Mouse (Mus musculus) hindbrain, postnatal 0 days (tissue): Measurements from ENCODE around the gene Prkn. TPM values are rescaled to one million over a fixed set of nuclear protein-coding genes. Genes with fewer than 3 reads are reported as not detected.
A peak's percentile ranks its signal among the peaks of the same experiment; 100 is the strongest.

Source experiments
- ATAC-seq: fragments of 200-750 bp; cut with Nextera tagmentation; 2 replicates; pipeline ENCODE4 v1.8.0; 2017; ENCODE audit warnings: mild to moderate bottlenecking, moderate TSS enrichment, moderate library complexity
- DNase-seq: peaks from one replicate; pipeline ENCODE4 v3.0.0-alpha.2; 2015; ENCODE audit warnings: low spot score
- H3K27ac ChIP-seq: fragments of 300-500 bp; sonication (generic); 2 replicates; pipeline ENCODE4 v1.5.1; 2014; ENCODE audit warnings: mild to moderate bottlenecking
- H3K27me3 ChIP-seq: fragments of 300-500 bp; sonication (generic); 2 replicates; pipeline ENCODE4 v1.6.1; 2014; ENCODE audit warnings: low read length, mixed read lengths; ENCODE audit not compliant: insufficient read depth
- H3K36me3 ChIP-seq: fragments of 300-500 bp; sonication (generic); 2 replicates; pipeline ENCODE4 v1.6.1; 2014; ENCODE audit warnings: low read length, mixed read lengths; ENCODE audit not compliant: insufficient read depth
- H3K4me1 ChIP-seq: fragments of 300-500 bp; sonication (generic); 2 replicates; pipeline ENCODE4 v1.6.1; 2014; ENCODE audit warnings: antibody characterized with exemption, low read length, mixed read lengths; ENCODE audit not compliant: insufficient read depth
- H3K4me2 ChIP-seq: fragments of 300-500 bp; sonication (generic); 2 replicates; pipeline ENCODE4 v1.6.1; 2014; ENCODE audit warnings: low read depth, mild to moderate bottlenecking, low read length, moderate library complexity, mixed read lengths
- H3K4me3 ChIP-seq: fragments of 300-500 bp; sonication (generic); 2 replicates; pipeline ENCODE4 v1.5.1; 2014; ENCODE audit warnings: low read length
- H3K9ac ChIP-seq: fragments of 300-500 bp; sonication (generic); replicated peaks from 2 replicates; pipeline ENCODE4 v1.6.1; 2014; ENCODE audit warnings: mild to moderate bottlenecking, low read length, moderate library complexity, mixed read lengths
- H3K9me3 ChIP-seq: fragments of 300-500 bp; sonication (generic); 2 replicates; pipeline ENCODE4 v1.6.1; 2016; ENCODE audit warnings: low read length, mixed read lengths
- CTCF ChIP-seq: IDR thresholded peaks from 2 replicates; pipeline ENCODE4 v1.5.1; 2016; ENCODE audit warnings: antibody characterized with exemption, control low read depth, low read depth
- WGBS: fragments of 180-500 bp; shearing (Covaris S2); extraction: QIAGEN DNeasy Blood & Tissue Kit; methylation state at CpG from one replicate; pipeline ENCODE4 v1.1.7; 2014; 5-methylcytosine and 5-hydroxymethylcytosine counted together
- polyA plus RNA-seq: library from polyadenylated mRNA; unstranded; fragments of >200 nt; fragmentation: Nextera tagmentation; extraction: Ambion mirVana; gene quantifications from 2 replicates; pipeline ENCODE4 v1.2.1, GENCODE M21; 2015
- total RNA-seq: library from RNA; depleted of rRNA; stranded (reverse); fragments of >200 nt; gene quantifications from 2 replicates; pipeline ENCODE4 v1.2.3, GENCODE M21; 2014

The Prkn gene
- total and polyA plus RNA-seq, 2 experiments from 2014 or later = 9.3 to 10.7 TPM

GRCm38 (mm10) chr17:11070996-11071395, 230.8 kb downstream of the Prkn start:
- no peak for ATAC-seq
- no peaks in the 10 kb centered on the region for H3K36me3 ChIP-seq
- no peak for TF ChIP-seq CTCF
- no peak overlapping the region for H3K4me3 ChIP-seq
- no peak overlapping the region for H3K27ac ChIP-seq
- no peak overlapping the region for H3K9ac ChIP-seq
- H3K27me3 ChIP-seq = no peaks in the 10 kb centered on the region
- H3K9me3 ChIP-seq = no peaks in the 10 kb centered on the region
- no peak for DNase-seq
- H3K4me2 ChIP-seq = no peak overlapping the region
- peaks cover 19% of the 10 kb centered on the region; the same call in 1 of the 2 replicates for H3K4me1 ChIP-seq

GRCm38 (mm10) chr17:11076319-11076903, 236.2 kb downstream of the Prkn start:
- peak; percentile 72; the same call in 1 of the 2 replicates for ATAC-seq
- no peak for TF ChIP-seq CTCF
- Histone ChIP-seq H3K4me2 (no peak overlapping the region), H3K27me3 (no peaks in the 10 kb centered on the region), H3K4me1 (peaks cover 8% of the 10 kb centered on the region; the same call in 1 of the 2 replicates), H3K9ac (no peak overlapping the region), H3K36me3 (no peaks in the 10 kb centered on the region), H3K4me3 (no peak overlapping the region), H3K9me3 (no peaks in the 10 kb centered on the region), H3K27ac (no peak overlapping the region)
- 25% methylated on average over 6 of the region's 6 CpGs for WGBS
- DNase-seq = peak; percentile 86

- 0 out of 2 replicates have a peak, but pooled peaks cover 4% of the 10 kb centered on the region for H3K4me1 ChIP-seq
- no peaks in the 10 kb centered on the region for H3K36me3 ChIP-seq
- H3K4me2 ChIP-seq = no peak overlapping the region
- no peak overlapping the region for H3K27ac ChIP-seq
- 55% methylated on average over 1 of the region's 1 CpGs for WGBS
- DNase-seq (no peak), ATAC-seq (no peak)
- no peak overlapping the region for H3K4me3 ChIP-seq
- H3K9ac ChIP-seq = no peak overlapping the region
- H3K9me3 ChIP-seq = no peaks in the 10 kb centered on the region
- TF ChIP-seq CTCF = no peak
- no peaks in the 10 kb centered on the region for H3K27me3 ChIP-seq
These were observed 246.3 kb downstream of the Prkn start for GRCm38 (mm10) chr17:11086492-11086891.

- 74% methylated on average over 5 of the region's 5 CpGs for WGBS
These were observed 246.9 kb downstream of the Prkn start for GRCm38 (mm10) chr17:11087088-11087487.

GRCm38 (mm10) chr17:11087823-11088222, 247.6 kb downstream of the Prkn start:
- no peaks in the 10 kb centered on the region for H3K36me3 ChIP-seq

More at GRCm38 (mm10) chr17:11087088-11087487, 246.9 kb downstream of the Prkn start:
- no peak overlapping the region for H3K4me3 ChIP-seq
- H3K27ac ChIP-seq = no peak overlapping the region
- no peaks in the 10 kb centered on the region for H3K27me3 ChIP-seq
- no peaks in the 10 kb centered on the region for H3K9me3 ChIP-seq
- H3K4me1 ChIP-seq = 0 out of 2 replicates have a peak, but pooled peaks cover 4% of the 10 kb centered on the region
- H3K4me2 ChIP-seq = no peak overlapping the region
- no peak for DNase-seq
- no peaks in the 10 kb centered on the region for H3K36me3 ChIP-seq
- no peak overlapping the region for H3K9ac ChIP-seq
- no peak for ATAC-seq
- no peak for TF ChIP-seq CTCF

GRCm38 (mm10) chr17:11089361-11089760, 249.2 kb downstream of the Prkn start:
- no peak overlapping the region for H3K27ac ChIP-seq
- H3K36me3 ChIP-seq = no peaks in the 10 kb centered on the region
- H3K9ac ChIP-seq = no peak overlapping the region
- H3K9me3 ChIP-seq = no peaks in the 10 kb centered on the region
- WGBS = 83% methylated on average over 6 of the region's 6 CpGs
- 0 out of 2 replicates have a peak, but pooled peaks cover 4% of the 10 kb centered on the region for H3K4me1 ChIP-seq
- ATAC-seq = no peak
- no peak for TF ChIP-seq CTCF
- no peak for DNase-seq
- no peaks in the 10 kb centered on the region for H3K27me3 ChIP-seq
- H3K4me2 ChIP-seq = no peak overlapping the region
- no peak overlapping the region for H3K4me3 ChIP-seq

More at GRCm38 (mm10) chr17:11087823-11088222, 247.6 kb downstream of the Prkn start:
- ATAC-seq (no peak), DNase-seq (peak; percentile 39)
- no peaks in the 10 kb centered on the region for H3K27me3 ChIP-seq
- TF ChIP-seq CTCF = no peak
- H3K27ac ChIP-seq = peak overlapping the region; percentile 51; the same call in 1 of the 2 replicates
- no peaks in the 10 kb centered on the region for H3K9me3 ChIP-seq
- 0 out of 2 replicates have a peak, but pooled peaks cover 4% of the 10 kb centered on the region for H3K4me1 ChIP-seq
- whole genome bisulfite sequencing = 33% methylated on average over 8 of the region's 8 CpGs
- no peak overlapping the region for H3K4me3 ChIP-seq
- no peak overlapping the region for H3K4me2 ChIP-seq
- no peak overlapping the region for H3K9ac ChIP-seq

GRCm38 (mm10) chr17:11092900-11093299, 252.7 kb downstream of the Prkn start:
- no peak for TF ChIP-seq CTCF
- Histone ChIP-seq H3K27ac (no peak overlapping the region), H3K9ac (no peak overlapping the region), H3K4me1 (0 out of 2 replicates have a peak, but pooled peaks cover under 1% of the 10 kb centered on the region), H3K27me3 (no peaks in the 10 kb centered on the region), H3K36me3 (no peaks in the 10 kb centered on the region), H3K4me3 (no peak overlapping the region), H3K9me3 (0 out of 2 replicates have a peak, but pooled peaks cover 3% of the 10 kb centered on the region), H3K4me2 (no peak overlapping the region)
- ATAC-seq (no peak), DNase-seq (no peak)
- WGBS = 21% methylated on average over 6 of the region's 6 CpGs
